Mouse (Mus musculus): ENCODE measurements around the gene Sfmbt2. TPM values are rescaled to one million over a fixed set of nuclear protein-coding genes. Genes with fewer than 3 reads are reported as not detected.

Gene Sfmbt2
- polyA plus RNA-seq, 1 experiment from 2014 or later, result 1.6 TPM

- ATAC-seq (ENCODE audit: low FRiP score, low TSS enrichment), result no peak
- no peaks in the 10 kb centered on the region for H3K4me1 ChIP-seq (ENCODE audit: insufficient read depth, low read length)
- no peak overlapping the region for H3K4me2 ChIP-seq (replicated peaks; ENCODE audit: low read depth, low read length)
- H3K36me3 ChIP-seq (ENCODE audit: insufficient read depth, low read length), result no peaks in the 10 kb centered on the region
- no peaks in the 10 kb centered on the region for H3K9me3 ChIP-seq (ENCODE audit: low read length)
- WGBS, result 88% methylated on average over 4 of the region's 4 CpGs
- no peak overlapping the region for H3K9ac ChIP-seq (replicated peaks; ENCODE audit: low read length)
- H3K4me3 ChIP-seq (ENCODE audit: low read length), result no peak overlapping the region
- H3K27me3 ChIP-seq (ENCODE audit: insufficient read depth, low read length), result no peaks in the 10 kb centered on the region
- H3K27ac ChIP-seq (ENCODE audit: low read length), result no peak overlapping the region
These were observed 212.4 kb downstream of the Sfmbt2 start for GRCm38 (mm10) chr2:10582673-10583072.

GRCm38 (mm10) chr2:10583103-10583502, 212.8 kb downstream of the Sfmbt2 start:
- Histone ChIP-seq H3K9ac (replicated peaks; ENCODE audit: low read length) (no peak overlapping the region), H3K27ac (ENCODE audit: low read length) (no peak overlapping the region), H3K4me3 (ENCODE audit: low read length) (no peak overlapping the region), H3K4me2 (replicated peaks; ENCODE audit: low read depth, low read length) (no peak overlapping the region), H3K36me3 (ENCODE audit: insufficient read depth, low read length) (no peaks in the 10 kb centered on the region), H3K27me3 (ENCODE audit: insufficient read depth, low read length) (no peaks in the 10 kb centered on the region), H3K4me1 (ENCODE audit: insufficient read depth, low read length) (no peaks in the 10 kb centered on the region), H3K9me3 (ENCODE audit: low read length) (no peaks in the 10 kb centered on the region)
- 81% methylated on average over 5 of the region's 5 CpGs for WGBS
- no peak for ATAC-seq (ENCODE audit: low FRiP score, low TSS enrichment)

GRCm38 (mm10) chr2:10591310-10591709, 221.0 kb downstream of the Sfmbt2 start:
- no peaks in the 10 kb centered on the region for H3K27me3 ChIP-seq (ENCODE audit: insufficient read depth, low read length)
- no peaks in the 10 kb centered on the region for H3K4me1 ChIP-seq (ENCODE audit: insufficient read depth, low read length)
- H3K36me3 ChIP-seq (ENCODE audit: insufficient read depth, low read length), result no peaks in the 10 kb centered on the region
- H3K4me2 ChIP-seq (replicated peaks; ENCODE audit: low read depth, low read length), result no peak overlapping the region
- no peak overlapping the region for H3K27ac ChIP-seq (ENCODE audit: low read length)
- no peak overlapping the region for H3K9ac ChIP-seq (replicated peaks; ENCODE audit: low read length)
- H3K9me3 ChIP-seq (ENCODE audit: low read length), result no peaks in the 10 kb centered on the region
- H3K4me3 ChIP-seq (ENCODE audit: low read length), result no peak overlapping the region
- WGBS, result 82% methylated on average over 5 of the region's 5 CpGs
- no peak for ATAC-seq (ENCODE audit: low FRiP score, low TSS enrichment)

- 48% methylated on average over 2 of the region's 2 CpGs for WGBS
- H3K36me3 ChIP-seq (ENCODE audit: insufficient read depth, low read length), result no peaks in the 10 kb centered on the region
- no peak overlapping the region for H3K4me2 ChIP-seq (replicated peaks; ENCODE audit: low read depth, low read length)
- no peak overlapping the region for H3K9ac ChIP-seq (replicated peaks; ENCODE audit: low read length)
- H3K27ac ChIP-seq (ENCODE audit: low read length), result no peak overlapping the region
- H3K4me1 ChIP-seq (ENCODE audit: insufficient read depth, low read length), result no peaks in the 10 kb centered on the region
- ATAC-seq (ENCODE audit: low FRiP score, low TSS enrichment), result peak; percentile 61
- H3K9me3 ChIP-seq (ENCODE audit: low read length), result no peaks in the 10 kb centered on the region
- no peak overlapping the region for H3K4me3 ChIP-seq (ENCODE audit: low read length)
- no peaks in the 10 kb centered on the region for H3K27me3 ChIP-seq (ENCODE audit: insufficient read depth, low read length)
These were observed 245.2 kb downstream of the Sfmbt2 start for GRCm38 (mm10) chr2:10615500-10615899.

MicroRNAs within 50 kb of the gene (microRNA counts, 519-probe panel; counts per million panel counts)
- 104 counts per million, percentile 35 among the panel's probes with 10 or more counts for microRNA mmu-miR-297a+mmu-miR-466f+mmu-miR-669b
- 104 counts per million, percentile 35 among the panel's probes with 10 or more counts for microRNA mmu-miR-297b-3p
- 104 counts per million, percentile 35 among the panel's probes with 10 or more counts for microRNA mmu-miR-297b-5p
- microRNA mmu-miR-297c, result 2,410 counts per million, percentile 59 among the panel's probes with 10 or more counts
- 3,389 counts per million, percentile 78 among the panel's probes with 10 or more counts for microRNA mmu-miR-466a-3p+mmu-miR-466b-3-3p
- 104 counts per million, percentile 35 among the panel's probes with 10 or more counts for microRNA mmu-miR-466a-5p+mmu-miR-466e-5p
- microRNA mmu-miR-466c-5p, result 2,343 counts per million, percentile 58 among the panel's probes with 10 or more counts
- microRNA mmu-miR-466d-3p, result 2,521 counts per million, percentile 62 among the panel's probes with 10 or more counts
- microRNA mmu-miR-466d-5p, result 1,557 counts per million, percentile 42 among the panel's probes with 10 or more counts
- 104 counts per million, percentile 35 among the panel's probes with 10 or more counts for microRNA mmu-miR-466f-5p
- 3,500 counts per million, percentile 81 among the panel's probes with 10 or more counts for microRNA mmu-miR-466g
- microRNA mmu-miR-466h, result 104 counts per million, percentile 35 among the panel's probes with 10 or more counts
- microRNA mmu-miR-466l, result 2,291 counts per million, percentile 57 among the panel's probes with 10 or more counts
- microRNA mmu-miR-467a, result 2,603 counts per million, percentile 64 among the panel's probes with 10 or more counts
- microRNA mmu-miR-467b, result 104 counts per million, percentile 35 among the panel's probes with 10 or more counts
- microRNA mmu-miR-467c, result 2,121 counts per million, percentile 54 among the panel's probes with 10 or more counts
- microRNA mmu-miR-467d, result 104 counts per million, percentile 35 among the panel's probes with 10 or more counts
- microRNA mmu-miR-467e, result 2,336 counts per million, percentile 58 among the panel's probes with 10 or more counts
- 3,411 counts per million, percentile 79 among the panel's probes with 10 or more counts for microRNA mmu-miR-669a
- microRNA mmu-miR-669e, result 1,594 counts per million, percentile 42 among the panel's probes with 10 or more counts
- microRNA mmu-miR-669f, result 3,737 counts per million, percentile 85 among the panel's probes with 10 or more counts
- microRNA mmu-miR-669g, result 104 counts per million, percentile 35 among the panel's probes with 10 or more counts
- 104 counts per million, percentile 35 among the panel's probes with 10 or more counts for microRNA mmu-miR-669h-5p
- microRNA mmu-miR-669i, result 104 counts per million, percentile 35 among the panel's probes with 10 or more counts
- microRNA mmu-miR-669j, result 2,084 counts per million, percentile 54 among the panel's probes with 10 or more counts
- microRNA mmu-miR-669m, result 104 counts per million, percentile 35 among the panel's probes with 10 or more counts
- 2,069 counts per million, percentile 53 among the panel's probes with 10 or more counts for microRNA mmu-miR-669o

Small RNAs within 50 kb of the gene (microRNA-seq; reads per million reads assigned to microRNA genes)
- not detected for gene Gm22051
- not detected for gene Gm22072
- not detected for gene Gm22091
- not detected for gene Gm22166
- gene Gm22239, result 1.3 reads per million
- gene Gm22626, result not detected
- not detected for gene Gm22635
- not detected for gene Gm22677
- gene Gm22678, result not detected
- gene Gm22775, result not detected
- not detected for gene Gm22925
- gene Gm23108, result not detected
- gene Gm23288, result not detected
- not detected for gene Gm23542
- not detected for gene Gm23569
- gene Gm23571, result not detected
- not detected for gene Gm23578
- gene Gm23651, result not detected
- gene Gm23988, result not detected
- gene Gm24028, result not detected
- not detected for gene Gm24167
- not detected for gene Gm24315
- gene Gm24342, result not detected
- gene Gm24488, result not detected
- not detected for gene Gm24640
- not detected for gene Gm24673
- not detected for gene Gm24761
- not detected for gene Gm24806
- not detected for gene Gm25022
- not detected for gene Gm25158
- 0.47 reads per million for gene Gm25263
- not detected for gene Gm25285
- not detected for gene Gm25316
- not detected for gene Gm25451
- not detected for gene Gm25673
- not detected for gene Gm25680
- not detected for gene Gm25701
- gene Gm25753, result not detected
- gene Gm25943, result not detected
- not detected for gene Gm26060
- not detected for gene Gm26073
- not detected for gene Gm26092
- gene Gm26156, result not detected
- not detected for gene Gm26229
- gene Gm26398, result not detected
- not detected for gene Gm26426
- not detected for gene Gm26431
- not detected for gene Gm26491
- gene Mir297a-2, result 2.8 reads per million, percentile 13 among the genes with 10 or more reads in this experiment
- not detected for gene Mir297a-3
- gene Mir297a-4, result not detected
- not detected for gene Mir297b
- gene Mir297c, result not detected
- 0.95 reads per million for gene Mir466
- gene Mir466b-1, result not detected
- not detected for gene Mir466b-2
- gene Mir466b-3, result 0.95 reads per million
- not detected for gene Mir466b-4
- not detected for gene Mir466b-5
- not detected for gene Mir466b-6
- not detected for gene Mir466b-7
- gene Mir466b-8, result not detected
- gene Mir466c-1, result not detected
- not detected for gene Mir466c-2
- gene Mir466d, result not detected
- not detected for gene Mir466e
- gene Mir466f-1, result not detected
- not detected for gene Mir466f-2
- not detected for gene Mir466f-3
- gene Mir466g, result not detected
- 1.3 reads per million for gene Mir466h
- gene Mir466l, result not detected
- not detected for gene Mir466m
- 15.8 reads per million, percentile 36 among the genes with 10 or more reads in this experiment for gene Mir466n
- gene Mir466o, result not detected
- gene Mir466p, result not detected
- not detected for gene Mir467a-1
- gene Mir467a-10, result not detected
- gene Mir467a-2, result not detected
- gene Mir467a-3, result not detected
- gene Mir467a-4, result not detected
- not detected for gene Mir467a-5
- gene Mir467a-6, result not detected
- not detected for gene Mir467a-7
- gene Mir467a-8, result not detected
- gene Mir467a-9, result not detected
- gene Mir467b, result 1.1 reads per million
- 951 reads per million, percentile 79 among the genes with 10 or more reads in this experiment for gene Mir467c
- gene Mir467d, result 1,513 reads per million, percentile 83 among the genes with 10 or more reads in this experiment
- gene Mir467e, result 1,394 reads per million, percentile 82 among the genes with 10 or more reads in this experiment
- not detected for gene Mir669a-1
- not detected for gene Mir669a-10
- not detected for gene Mir669a-11
- not detected for gene Mir669a-12
- not detected for gene Mir669a-2
- not detected for gene Mir669a-3
- not detected for gene Mir669a-4
- not detected for gene Mir669a-5
- gene Mir669a-6, result not detected
- not detected for gene Mir669a-7
- gene Mir669a-8, result not detected
- gene Mir669a-9, result not detected
- not detected for gene Mir669b
- gene Mir669c, result 152 reads per million, percentile 61 among the genes with 10 or more reads in this experiment
- gene Mir669d, result not detected
- not detected for gene Mir669d-2
- gene Mir669e, result 19.9 reads per million, percentile 39 among the genes with 10 or more reads in this experiment
- 0.95 reads per million for gene Mir669f
- gene Mir669g, result not detected
- 9.3 reads per million, percentile 28 among the genes with 10 or more reads in this experiment for gene Mir669h
- gene Mir669i, result not detected
- gene Mir669j, result not detected
- gene Mir669k, result not detected
- gene Mir669l, result 340 reads per million, percentile 70 among the genes with 10 or more reads in this experiment
- gene Mir669m-1, result not detected
- gene Mir669m-2, result not detected
- gene Mir669o, result 417 reads per million, percentile 73 among the genes with 10 or more reads in this experiment
- not detected for gene Mir669p-1
- not detected for gene Mir669p-2

Other genes with a start within 250 kb of the Sfmbt2 start
- gene Itih2, start 239.1 kb upstream of the Sfmbt2 start, polyA plus RNA-seq (2015; fragmentation: Nextera tagmentation; extraction: Ambion mirVana), result 1.5 and 2.0 TPM in 2 replicates
- gene Itih5, start 216.9 kb upstream of the Sfmbt2 start, polyA plus RNA-seq (2015; fragmentation: Nextera tagmentation; extraction: Ambion mirVana), result 5.5 and 7.0 TPM in 2 replicates